Mouse (Mus musculus) embryonic facial prominence, embryonic 12.5 days (tissue): ENCODE measurements around the gene Fank1. TPM values are rescaled to one million over a fixed set of nuclear protein-coding genes. Genes with fewer than 3 reads are reported as not detected.
"Not testable (repeated sequence)": the region's sequence is repeated elsewhere in the genome, so short reads cannot be mapped to it uniquely, and the experiment has no call there.

Experiments
- ATAC-seq: fragments of 200-750 bp; cut with Nextera tagmentation; 2 replicates; pipeline ENCODE4 v1.8.0; 2017; ENCODE audit not compliant: insufficient number of reproducible peaks, insufficient read depth, low FRiP score, low TSS enrichment
- H3K27ac ChIP-seq: fragments of 300-500 bp; sonication (generic); 2 replicates; pipeline ENCODE4 v1.5.1; 2016; ENCODE audit warnings: mild to moderate bottlenecking
- H3K27me3 ChIP-seq: fragments of 300-500 bp; sonication (generic); 2 replicates; pipeline ENCODE4 v1.6.1; 2016; ENCODE audit warnings: mild to moderate bottlenecking, moderate library complexity
- H3K36me3 ChIP-seq: fragments of 300-500 bp; sonication (generic); 2 replicates; pipeline ENCODE4 v1.6.1; 2016; ENCODE audit warnings: mild to moderate bottlenecking
- H3K4me1 ChIP-seq: fragments of 300-500 bp; sonication (generic); 2 replicates; pipeline ENCODE4 v1.6.1; 2016
- H3K4me2 ChIP-seq: fragments of 300-500 bp; sonication (generic); replicated peaks from 2 replicates; pipeline ENCODE4 v1.6.1; 2016; ENCODE audit warnings: mild to moderate bottlenecking, moderate library complexity
- H3K4me3 ChIP-seq: fragments of 300-500 bp; sonication (generic); 2 replicates; pipeline ENCODE4 v1.5.1; 2016; ENCODE audit warnings: mild to moderate bottlenecking
- H3K9ac ChIP-seq: fragments of 300-500 bp; sonication (generic); 2 replicates; pipeline ENCODE4 v1.6.1; 2016; ENCODE audit warnings: mild to moderate bottlenecking, moderate library complexity
- H3K9me3 ChIP-seq: fragments of 300-500 bp; sonication (generic); 2 replicates; pipeline ENCODE4 v1.6.1; 2016; ENCODE audit warnings: mild to moderate bottlenecking, moderate library complexity
- WGBS: fragments of 180-500 bp; shearing (Covaris S2); methylation state at CpG from one replicate; pipeline ENCODE4 v1.1.7; 2016; 5-methylcytosine and 5-hydroxymethylcytosine counted together
- polyA plus RNA-seq: library from polyadenylated mRNA; unstranded; fragments of >200 nt; fragmentation: Nextera tagmentation; extraction: Ambion mirVana; gene quantifications from 2 replicates; pipeline ENCODE4 v1.2.1, GENCODE M21; 2016

Gene Fank1
- polyA plus RNA-seq, 1 experiment from 2014 or later = 0.43 TPM

DNA sequence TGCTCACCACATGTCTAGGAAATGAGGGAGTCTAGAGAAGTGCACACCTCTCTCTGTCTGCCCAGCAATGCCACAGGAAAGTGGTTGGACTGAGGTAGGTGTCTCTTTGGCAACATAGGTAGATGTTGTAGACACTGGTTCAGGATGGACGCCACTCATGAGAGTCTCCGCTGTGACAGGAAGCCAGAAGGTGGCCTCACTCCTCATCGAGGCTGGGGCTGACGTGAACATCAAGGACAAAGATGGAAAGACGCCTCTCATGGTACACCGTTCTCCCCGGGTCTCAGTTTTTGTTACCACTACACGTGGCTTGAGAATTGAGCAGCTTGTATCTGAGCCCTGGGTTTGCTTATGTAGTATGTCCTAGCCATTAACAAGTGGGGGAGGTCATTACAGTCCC lies 103.1 kb downstream of the Fank1 start:
- 94% methylated on average over 8 of the region's 8 CpGs for WGBS
- no peak for ATAC-seq
- Histone ChIP-seq H3K4me3 (no peak overlapping the region), H3K4me2 (no peak overlapping the region), H3K9me3 (no peaks in the 10 kb centered on the region), H3K4me1 (peaks cover 4% of the 10 kb centered on the region; the same call in 1 of the 2 replicates), H3K36me3 (no peaks in the 10 kb centered on the region), H3K9ac (no peak overlapping the region), H3K27ac (no peak overlapping the region), H3K27me3 (no peaks in the 10 kb centered on the region)

- WGBS = 83% methylated on average over 5 of the region's 9 CpGs
These were observed 108.2 kb downstream of the Fank1 start for GRCm38 (mm10) chr7:133884759-133885431.

DNA sequence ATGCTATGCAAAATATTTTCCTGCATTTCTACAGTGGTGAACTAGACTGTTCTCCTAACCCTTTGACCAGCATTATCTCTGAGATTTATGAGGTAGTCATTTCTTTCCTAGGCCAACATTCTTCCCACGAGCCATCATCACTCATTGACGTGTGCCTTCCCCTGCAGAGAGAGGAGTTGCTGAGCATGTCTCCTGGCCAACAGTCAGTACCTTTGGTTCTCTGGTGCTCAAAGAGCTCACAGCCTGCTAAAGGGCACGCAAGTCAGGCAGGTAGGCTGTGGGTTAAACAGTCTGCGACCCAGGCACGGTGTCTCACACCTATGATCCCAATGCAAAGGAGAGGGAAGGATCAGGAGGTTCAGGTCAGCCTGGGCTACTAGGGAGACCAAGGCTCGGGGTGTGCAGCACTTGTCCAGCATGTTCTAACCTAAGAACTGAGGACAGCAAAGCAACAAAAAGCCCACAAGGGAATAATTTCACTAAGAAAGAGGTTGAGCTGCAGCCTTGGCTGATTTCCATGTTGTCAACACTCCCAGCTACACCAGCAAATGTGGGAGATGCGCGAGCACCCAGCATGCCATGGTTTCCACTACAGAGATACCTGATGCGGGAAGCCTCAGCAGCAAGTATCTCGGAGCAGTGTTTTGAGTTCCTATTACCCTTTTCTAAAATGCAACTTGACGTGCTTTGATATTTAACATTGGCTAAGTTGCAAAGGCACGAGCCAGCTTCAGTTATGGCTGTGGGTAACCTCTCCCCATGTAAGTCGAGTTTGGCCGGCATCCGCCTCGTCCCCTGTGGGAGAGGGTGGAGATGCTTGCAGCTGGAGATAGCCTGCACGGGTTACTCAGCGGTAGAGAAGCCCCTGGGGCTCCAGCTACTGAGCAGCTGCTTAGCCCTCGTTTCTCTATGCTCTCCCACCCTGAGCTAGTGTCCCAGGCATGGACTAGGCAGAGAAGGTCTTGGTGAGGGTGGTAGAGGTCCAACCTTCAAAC lies 112.6 kb downstream of the Fank1 start:
- Histone ChIP-seq H3K4me2 (no peak overlapping the region), H3K9me3 (no peaks in the 10 kb centered on the region), H3K4me3 (no peak overlapping the region), H3K9ac (no peak overlapping the region), H3K4me1 (no peaks in the 10 kb centered on the region), H3K36me3 (no peaks in the 10 kb centered on the region), H3K27me3 (no peaks in the 10 kb centered on the region), H3K27ac (no peak overlapping the region)
- no peak for ATAC-seq
- WGBS = 83% methylated on average over 19 of the region's 19 CpGs

More at GRCm38 (mm10) chr7:133884759-133885431, 108.2 kb downstream of the Fank1 start:
- H3K4me1 ChIP-seq, H3K4me2 ChIP-seq, H3K4me3 ChIP-seq, H3K27ac ChIP-seq, H3K9ac ChIP-seq, H3K9me3 ChIP-seq, ATAC-seq, H3K27me3 ChIP-seq, H3K36me3 ChIP-seq: not testable (repeated sequence)

- Histone ChIP-seq H3K4me2 (no peak overlapping the region), H3K4me1 (no peaks in the 10 kb centered on the region), H3K27ac (no peak overlapping the region), H3K36me3 (no peaks in the 10 kb centered on the region), H3K9me3 (no peaks in the 10 kb centered on the region), H3K9ac (no peak overlapping the region), H3K27me3 (no peaks in the 10 kb centered on the region), H3K4me3 (no peak overlapping the region)
- 89% methylated on average over 4 of the region's 4 CpGs for WGBS
- no peak for ATAC-seq
These were observed 113.3 kb downstream of the Fank1 start for GRCm38 (mm10) chr7:133889986-133890385.

- Histone ChIP-seq H3K4me3 (no peak overlapping the region), H3K4me2 (no peak overlapping the region), H3K9me3 (no peaks in the 10 kb centered on the region), H3K27ac (no peak overlapping the region), H3K4me1 (no peaks in the 10 kb centered on the region), H3K36me3 (no peaks in the 10 kb centered on the region), H3K27me3 (no peaks in the 10 kb centered on the region), H3K9ac (no peak overlapping the region)
- whole genome bisulfite sequencing = 86% methylated on average over 9 of the region's 9 CpGs
- no peak for ATAC-seq
These were observed 114.6 kb downstream of the Fank1 start for GRCm38 (mm10) chr7:133891298-133891697.

DNA sequence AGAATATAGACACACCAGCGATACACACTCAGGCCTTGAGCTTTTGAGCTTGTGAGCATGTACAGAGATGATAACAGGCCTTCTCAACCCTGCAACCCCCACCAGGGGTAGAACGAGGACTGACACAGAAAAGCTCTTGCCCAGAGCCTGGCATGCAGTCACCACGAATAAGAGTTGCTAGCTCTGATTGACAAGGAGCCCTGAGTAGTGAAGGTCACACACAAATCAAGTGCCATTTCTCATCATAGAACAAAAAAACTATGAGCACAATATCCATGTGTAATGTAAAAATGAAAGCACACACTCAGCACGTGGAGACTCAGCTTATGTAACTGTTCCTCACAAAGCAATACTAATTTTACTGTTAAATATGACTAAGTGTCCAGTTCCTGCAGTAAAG lies 115.1 kb downstream of the Fank1 start:
- Histone ChIP-seq H3K4me3 (no peak overlapping the region), H3K27ac (no peak overlapping the region), H3K4me1 (no peaks in the 10 kb centered on the region), H3K4me2 (no peak overlapping the region), H3K27me3 (no peaks in the 10 kb centered on the region), H3K36me3 (no peaks in the 10 kb centered on the region), H3K9ac (no peak overlapping the region), H3K9me3 (no peaks in the 10 kb centered on the region)
- WGBS = 74% methylated on average over 4 of the region's 4 CpGs
- no peak for ATAC-seq

GRCm38 (mm10) chr7:133899391-133899790 lies 122.7 kb downstream of the Fank1 start:
- no peak for ATAC-seq
- Histone ChIP-seq H3K9ac (no peak overlapping the region), H3K4me2 (no peak overlapping the region), H3K4me3 (no peak overlapping the region), H3K27me3 (no peaks in the 10 kb centered on the region), H3K4me1 (no peaks in the 10 kb centered on the region), H3K36me3 (no peaks in the 10 kb centered on the region), H3K9me3 (no peaks in the 10 kb centered on the region), H3K27ac (no peak overlapping the region)
- WGBS = 78% methylated on average over 4 of the region's 4 CpGs

- no peak overlapping the region for H3K4me2 ChIP-seq
- no peak overlapping the region for H3K9ac ChIP-seq
- no peaks in the 10 kb centered on the region for H3K9me3 ChIP-seq
- no peak for ATAC-seq
- H3K4me1 ChIP-seq = no peaks in the 10 kb centered on the region
- WGBS = 84% methylated on average over 4 of the region's 4 CpGs
- no peak overlapping the region for H3K4me3 ChIP-seq
- H3K27ac ChIP-seq = no peak overlapping the region
- no peaks in the 10 kb centered on the region for H3K36me3 ChIP-seq
- no peaks in the 10 kb centered on the region for H3K27me3 ChIP-seq
These were observed 132.3 kb downstream of the Fank1 start for GRCm38 (mm10) chr7:133908966-133909365.

DNA sequence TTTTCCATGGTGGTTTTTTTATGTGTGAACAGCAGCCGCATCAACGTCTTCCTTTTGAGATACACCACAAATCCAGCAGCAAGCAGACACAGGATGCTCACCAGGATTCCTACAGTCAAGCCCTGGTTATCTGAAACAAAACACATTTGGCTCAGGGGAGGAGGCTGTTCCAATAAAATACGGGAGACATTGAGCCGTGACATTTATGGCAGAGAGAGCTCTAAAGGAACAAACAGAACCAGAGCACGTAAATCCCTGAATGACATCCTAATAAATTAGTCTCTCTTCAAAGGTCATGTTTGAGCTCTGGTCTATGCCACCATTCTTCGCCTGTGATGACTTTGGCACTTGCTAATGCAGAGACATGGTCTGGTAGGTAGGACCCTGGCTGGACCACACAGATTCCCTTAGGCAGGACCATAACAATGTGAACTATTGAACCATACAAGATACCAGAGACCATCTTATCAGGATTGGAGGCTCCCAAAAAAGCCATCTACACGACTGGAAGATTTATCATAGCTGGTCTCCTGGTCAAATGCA lies 133.2 kb downstream of the Fank1 start:
- Histone ChIP-seq H3K4me2 (no peak overlapping the region), H3K9ac (no peak overlapping the region), H3K4me3 (no peak overlapping the region), H3K4me1 (no peaks in the 10 kb centered on the region), H3K9me3 (no peaks in the 10 kb centered on the region), H3K27ac (no peak overlapping the region), H3K27me3 (no peaks in the 10 kb centered on the region), H3K36me3 (no peaks in the 10 kb centered on the region)
- ATAC-seq = no peak
- WGBS = 80% methylated on average over 7 of the region's 7 CpGs

DNA sequence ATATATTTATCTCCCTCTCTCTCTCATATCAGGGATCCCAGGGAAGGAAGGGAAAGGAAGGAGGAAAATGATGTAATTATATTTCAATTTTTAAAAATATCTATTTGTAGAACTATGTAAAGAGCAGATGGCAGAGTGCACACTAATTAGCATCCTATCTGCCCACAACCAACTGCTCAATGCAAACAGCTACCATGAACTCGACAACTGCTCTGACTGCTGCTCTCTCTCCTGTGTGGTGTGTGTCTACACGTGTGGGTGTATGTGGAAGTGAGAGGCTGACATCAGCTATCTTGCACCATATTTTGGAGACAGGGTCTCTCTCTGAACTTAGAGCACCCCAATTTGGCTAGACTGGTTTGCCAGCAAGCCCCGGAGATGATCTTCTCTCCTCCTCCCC lies 135.2 kb downstream of the Fank1 start:
- WGBS = 93% methylated on average over 3 of the region's 3 CpGs
- H3K36me3 ChIP-seq = no peaks in the 10 kb centered on the region
- no peak overlapping the region for H3K4me3 ChIP-seq
- H3K9ac ChIP-seq = no peak overlapping the region
- H3K27me3 ChIP-seq = no peaks in the 10 kb centered on the region
- no peak overlapping the region for H3K4me2 ChIP-seq
- no peak overlapping the region for H3K27ac ChIP-seq
- ATAC-seq = no peak
- H3K4me1 ChIP-seq = no peaks in the 10 kb centered on the region
- no peaks in the 10 kb centered on the region for H3K9me3 ChIP-seq

- Histone ChIP-seq H3K4me3 (no peak overlapping the region), H3K9me3 (no peaks in the 10 kb centered on the region), H3K4me2 (no peak overlapping the region), H3K27me3 (no peaks in the 10 kb centered on the region), H3K27ac (no peak overlapping the region), H3K9ac (no peak overlapping the region), H3K4me1 (no peaks in the 10 kb centered on the region), H3K36me3 (no peaks in the 10 kb centered on the region)
- WGBS = 93% methylated on average over 9 of the region's 9 CpGs
- ATAC-seq = no peak
These were observed 139.6 kb downstream of the Fank1 start for GRCm38 (mm10) chr7:133916230-133916629.

GRCm38 (mm10) chr7:133919306-133919705 lies 142.6 kb downstream of the Fank1 start:
- H3K9ac ChIP-seq = no peak overlapping the region
- WGBS = 72% methylated on average over 5 of the region's 5 CpGs
- no peaks in the 10 kb centered on the region for H3K4me1 ChIP-seq
- H3K4me2 ChIP-seq = no peak overlapping the region
- H3K9me3 ChIP-seq = no peaks in the 10 kb centered on the region
- no peaks in the 10 kb centered on the region for H3K36me3 ChIP-seq
- no peak for ATAC-seq
- no peak overlapping the region for H3K27ac ChIP-seq
- H3K4me3 ChIP-seq = no peak overlapping the region
- H3K27me3 ChIP-seq = no peaks in the 10 kb centered on the region
